Mouse (Mus musculus) E14TG2a.4 (cell line): ENCODE results near the gene Slamf6.

Source experiments
- H3K27me3 ChIP-seq: 2 replicates; pipeline ENCODE4 v1.6.1; 2014; ENCODE audit warnings: low read length, control low read depth; ENCODE audit not compliant: insufficient read depth
- H3K36me3 ChIP-seq: 2 replicates; pipeline ENCODE4 v1.6.1; 2014; ENCODE audit warnings: low read length, control low read depth; ENCODE audit not compliant: insufficient read depth
- H3K4me1 ChIP-seq: replicated peaks from 2 replicates; pipeline ENCODE4 v1.6.1; 2014; ENCODE audit warnings: low read depth, low read length, control low read depth
- H3K4me3 ChIP-seq: replicated peaks from 2 replicates; pipeline ENCODE4 v1.5.1; 2014; ENCODE audit warnings: mild to moderate bottlenecking, low read length
- H3K9me3 ChIP-seq: 2 replicates; pipeline ENCODE4 v1.6.1; 2014; ENCODE audit warnings: low read length, control low read depth
- CTCF ChIP-seq: conservative IDR thresholded peaks from 2 replicates; pipeline ENCODE4 v1.5.1; 2014; ENCODE audit warnings: low read length
- NANOG ChIP-seq: IDR thresholded peaks from 2 replicates; pipeline ENCODE4 v1.6.1; 2014; ENCODE audit warnings: borderline replicate concordance, low read length, mixed read lengths
- POU5F1 ChIP-seq: IDR thresholded peaks from 2 replicates; pipeline ENCODE4 v1.6.1; 2014; ENCODE audit warnings: low read length, borderline replicate concordance

The Slamf6 gene

DNA sequence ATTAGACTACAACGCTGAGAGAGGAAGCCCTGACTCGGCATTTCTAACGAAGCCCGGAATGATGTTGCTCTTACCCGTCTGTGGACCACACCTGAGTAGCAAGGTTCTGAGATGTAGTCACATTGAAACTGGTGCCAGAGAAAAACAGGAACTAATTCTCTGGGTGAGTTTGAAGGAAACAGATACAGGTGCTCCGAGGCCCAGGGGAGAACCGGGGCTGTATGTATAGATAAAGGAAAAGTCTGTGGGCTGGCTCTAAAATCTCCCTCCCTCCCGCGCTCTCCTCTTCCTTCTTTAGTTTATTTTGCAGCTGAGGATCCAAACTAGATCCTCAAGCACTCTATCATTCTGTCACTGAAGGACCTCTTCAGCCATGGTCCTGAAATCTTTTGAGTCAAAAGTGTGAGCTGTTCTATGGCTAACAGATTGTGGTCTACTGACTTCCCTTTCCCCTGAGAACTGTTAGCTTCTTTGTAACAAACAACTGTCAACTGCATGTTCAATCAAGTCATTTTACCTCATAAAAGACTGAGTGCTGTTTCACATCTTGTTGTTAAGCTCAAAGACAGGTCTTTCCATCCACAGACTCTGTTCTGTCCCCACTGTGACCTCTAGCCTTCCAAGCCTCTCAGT is 3.8 kb downstream of the Slamf6 start:
- TF ChIP-seq POU5F1, result no peak
- no peak for TF ChIP-seq NANOG
- TF ChIP-seq CTCF, result no peak
- H3K36me3 ChIP-seq, result no peaks in the 10 kb centered on the region
- H3K4me3 ChIP-seq, result no peak overlapping the region
- H3K9me3 ChIP-seq, result no peaks in the 10 kb centered on the region
- H3K27me3 ChIP-seq, result no peaks in the 10 kb centered on the region
- no peaks in the 10 kb centered on the region for H3K4me1 ChIP-seq

DNA sequence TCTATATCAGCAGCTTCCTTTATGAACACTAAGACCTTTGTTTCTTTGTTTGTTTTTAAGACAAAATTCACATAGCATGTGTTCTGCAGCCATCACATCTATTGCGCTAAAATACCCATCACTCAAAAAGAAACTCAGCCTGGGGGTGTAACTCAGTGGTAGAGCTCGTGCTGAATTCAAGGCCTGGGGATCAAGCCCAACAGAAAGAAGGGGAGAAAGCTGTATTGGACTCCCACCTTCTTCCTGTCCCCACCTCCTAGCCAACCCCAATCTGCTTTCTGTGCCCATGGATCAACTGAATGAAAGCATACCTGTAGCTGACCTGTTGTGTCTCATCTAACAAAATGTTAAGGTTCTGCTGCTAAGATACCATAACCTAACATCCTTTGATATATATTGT is 4.3 kb downstream of the Slamf6 start:
- Histone ChIP-seq H3K27me3 (no peaks in the 10 kb centered on the region), H3K4me1 (no peaks in the 10 kb centered on the region), H3K9me3 (no peaks in the 10 kb centered on the region), H3K36me3 (no peaks in the 10 kb centered on the region), H3K4me3 (no peak overlapping the region)
- TF ChIP-seq POU5F1 (no peak), NANOG (no peak), CTCF (no peak)

DNA sequence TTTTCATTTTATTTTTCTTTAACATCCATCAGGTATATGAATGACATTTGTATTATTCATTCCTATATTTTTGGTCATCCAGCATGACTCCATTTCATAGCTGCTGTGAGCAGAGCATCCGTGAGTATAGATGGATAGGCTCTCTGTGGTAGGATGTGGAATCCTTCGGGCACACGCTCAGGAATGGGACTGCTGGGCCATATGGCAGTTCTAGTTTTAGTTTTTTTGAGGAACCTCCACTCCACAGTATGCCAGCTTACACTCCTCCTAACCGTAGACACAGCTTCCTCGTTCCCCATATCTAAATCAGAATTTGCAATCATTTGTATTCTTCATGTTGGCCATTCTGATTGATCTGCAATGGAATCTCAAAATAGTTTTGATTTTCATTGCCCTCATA is 5.5 kb downstream of the Slamf6 start:
- H3K27me3 ChIP-seq, result no peaks in the 10 kb centered on the region
- no peaks in the 10 kb centered on the region for H3K4me1 ChIP-seq
- TF ChIP-seq POU5F1, result no peak
- no peak for TF ChIP-seq CTCF
- TF ChIP-seq NANOG, result no peak
- no peaks in the 10 kb centered on the region for H3K36me3 ChIP-seq
- H3K4me3 ChIP-seq, result no peak overlapping the region
- no peaks in the 10 kb centered on the region for H3K9me3 ChIP-seq

DNA sequence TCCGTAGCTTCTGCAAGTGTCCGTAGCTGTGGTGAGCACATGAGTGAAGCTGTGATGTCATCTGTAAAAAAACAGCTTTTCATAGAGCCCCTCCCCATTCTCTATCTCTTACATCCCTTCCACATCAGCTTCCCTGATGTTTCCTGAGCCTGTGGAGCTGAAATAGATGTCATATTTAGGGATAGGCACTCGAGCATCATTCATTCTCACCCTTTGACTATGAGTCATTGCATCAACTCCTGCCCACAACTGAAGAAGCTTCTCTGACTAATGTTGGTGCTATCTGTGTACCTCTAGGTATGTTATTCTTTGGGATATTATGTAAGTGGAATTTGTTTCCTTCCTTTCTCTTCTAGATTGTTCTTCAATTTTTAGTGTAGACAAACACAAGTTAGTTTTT is 7.6 kb downstream of the Slamf6 start:
- no peaks in the 10 kb centered on the region for H3K9me3 ChIP-seq
- H3K36me3 ChIP-seq, result no peaks in the 10 kb centered on the region
- no peak overlapping the region for H3K4me3 ChIP-seq
- H3K27me3 ChIP-seq, result no peaks in the 10 kb centered on the region
- no peak for TF ChIP-seq CTCF
- no peak for TF ChIP-seq NANOG
- TF ChIP-seq POU5F1, result no peak
- no peaks in the 10 kb centered on the region for H3K4me1 ChIP-seq

DNA sequence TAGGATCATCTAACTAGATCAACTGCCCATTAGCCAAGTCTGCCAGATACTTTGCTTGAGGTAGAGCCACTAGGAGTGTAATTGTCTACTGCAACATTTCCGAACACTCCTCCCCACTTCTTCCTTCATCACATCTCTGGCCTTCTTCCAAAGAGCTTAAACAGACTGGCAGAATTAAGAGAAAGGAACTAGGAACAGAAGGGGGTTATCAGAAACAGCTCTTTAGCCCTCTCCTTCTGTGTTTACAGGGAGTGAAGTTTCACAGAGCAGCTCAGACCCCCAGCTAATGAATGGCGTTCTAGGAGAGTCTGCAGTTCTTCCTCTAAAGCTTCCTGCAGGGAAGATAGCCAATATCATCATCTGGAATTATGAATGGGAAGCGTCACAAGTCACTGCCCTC is 16.5 kb downstream of the Slamf6 start:
- Histone ChIP-seq H3K4me3 (no peak overlapping the region), H3K27me3 (no peaks in the 10 kb centered on the region), H3K4me1 (no peaks in the 10 kb centered on the region), H3K9me3 (peaks cover 17% of the 10 kb centered on the region), H3K36me3 (no peaks in the 10 kb centered on the region)
- TF ChIP-seq CTCF (no peak), NANOG (no peak), POU5F1 (no peak)

DNA sequence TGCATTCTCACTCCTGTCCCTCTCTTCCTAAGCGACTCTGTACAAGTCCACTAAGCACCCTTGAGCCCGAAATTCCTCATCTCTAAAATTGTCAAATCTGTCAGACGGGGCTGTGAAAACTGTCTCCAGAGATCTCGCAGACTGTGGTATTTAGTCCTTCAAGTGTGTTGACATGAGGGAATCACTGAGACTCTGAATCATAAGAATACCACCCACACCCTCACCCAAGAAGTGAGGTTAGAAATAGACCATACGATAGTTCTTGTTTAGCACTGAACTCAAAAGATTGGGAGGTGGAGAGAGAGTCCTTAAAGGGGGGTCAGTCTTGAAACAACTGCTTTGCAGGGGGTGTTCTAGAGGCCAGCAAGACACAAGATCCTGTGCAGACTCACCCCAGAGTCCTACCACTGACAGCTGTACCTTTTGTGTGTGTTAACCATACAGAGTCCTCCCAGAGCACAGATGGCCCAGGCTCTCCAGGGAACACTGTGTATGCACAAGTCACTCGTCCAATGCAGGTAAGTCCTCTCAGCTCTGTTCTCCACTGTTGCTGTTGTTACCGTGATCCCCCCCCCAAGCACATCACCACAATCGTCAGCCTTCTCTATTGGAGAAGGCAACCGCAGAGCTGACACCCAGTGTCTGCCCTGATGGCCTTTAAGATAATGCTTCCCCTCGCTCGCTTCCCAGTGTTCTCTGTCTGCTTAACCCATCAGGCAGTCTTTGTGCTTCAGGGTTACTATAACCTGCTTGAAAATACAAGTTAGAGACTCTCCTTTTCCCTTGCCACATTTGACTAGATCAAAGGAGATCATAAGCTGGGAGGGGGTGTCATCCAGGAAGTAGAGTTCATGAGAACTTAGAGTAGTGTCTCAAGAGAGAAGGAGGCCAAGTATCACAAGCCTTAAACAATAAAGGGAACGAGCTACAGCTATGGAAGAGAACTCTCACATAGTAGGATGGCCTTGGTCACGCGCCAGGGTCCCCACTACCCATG is 21.9 kb downstream of the Slamf6 start:
- no peaks in the 10 kb centered on the region for H3K36me3 ChIP-seq
- TF ChIP-seq CTCF (no peak), POU5F1 (no peak), NANOG (no peak)
- H3K4me1 ChIP-seq, result peaks cover 6% of the 10 kb centered on the region; the same call in 1 of the 2 replicates
- H3K4me3 ChIP-seq, result no peak overlapping the region
- no peaks in the 10 kb centered on the region for H3K27me3 ChIP-seq
- H3K9me3 ChIP-seq, result peaks cover 17% of the 10 kb centered on the region

DNA sequence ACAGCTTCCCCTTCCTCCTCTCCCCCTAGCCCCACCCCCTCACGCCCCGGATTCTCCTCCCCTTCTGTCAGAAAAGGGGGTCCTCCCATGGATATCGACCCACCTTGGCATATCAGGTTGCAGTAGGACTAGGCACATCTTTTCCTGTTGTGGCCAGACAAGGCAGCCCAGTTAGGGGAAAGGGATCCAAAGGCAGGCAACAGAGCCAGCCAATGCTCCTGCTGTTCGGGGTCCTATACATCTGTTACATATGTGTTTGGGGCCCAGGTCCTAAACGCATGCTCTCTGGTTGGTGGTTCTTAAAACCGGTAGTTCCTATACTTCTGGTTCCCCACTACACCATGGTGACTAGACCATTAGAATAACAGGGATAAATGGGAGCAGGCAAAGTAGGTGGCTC is 23.3 kb downstream of the Slamf6 start:
- TF ChIP-seq CTCF, result no peak
- no peak for TF ChIP-seq NANOG
- TF ChIP-seq POU5F1, result no peak
- Histone ChIP-seq H3K36me3 (no peaks in the 10 kb centered on the region), H3K27me3 (no peaks in the 10 kb centered on the region)

DNA sequence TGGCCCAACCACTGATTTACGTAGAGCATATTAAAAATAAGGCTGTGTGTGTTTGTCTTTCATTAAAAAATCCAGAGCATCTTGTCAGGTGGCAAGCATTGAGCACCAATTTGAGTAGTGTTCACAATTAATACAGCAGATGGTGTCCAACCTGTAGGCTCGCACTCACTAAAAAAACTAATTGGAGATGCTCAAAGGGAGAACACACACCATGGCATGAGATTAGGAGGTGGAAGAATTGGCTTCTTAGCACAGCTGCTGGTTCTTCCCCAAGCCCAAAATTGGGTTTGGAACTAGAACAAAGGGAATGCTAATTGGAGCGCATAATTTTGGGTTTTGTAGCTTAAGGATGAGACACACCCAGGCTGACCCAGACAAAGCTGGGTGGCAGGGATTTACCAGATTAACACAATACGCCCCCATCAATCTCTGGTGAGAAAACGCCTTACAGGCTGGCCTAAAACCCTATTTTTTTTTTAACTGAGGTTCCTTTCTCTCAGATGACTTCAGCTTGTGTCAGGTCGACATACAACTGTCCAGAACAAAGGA is 29.2 kb downstream of the Slamf6 start:
- peaks cover 31% of the 10 kb centered on the region for H3K4me1 ChIP-seq
- no peaks in the 10 kb centered on the region for H3K27me3 ChIP-seq
- no peaks in the 10 kb centered on the region for H3K36me3 ChIP-seq
- H3K9me3 ChIP-seq, result peaks cover 7% of the 10 kb centered on the region
- no peak for TF ChIP-seq POU5F1
- no peak overlapping the region for H3K4me3 ChIP-seq

More for the DNA sequence above, 23.3 kb downstream of the Slamf6 start:
- peaks cover 6% of the 10 kb centered on the region; the same call in 1 of the 2 replicates for H3K4me1 ChIP-seq
- H3K9me3 ChIP-seq, result peaks cover 17% of the 10 kb centered on the region
- H3K4me3 ChIP-seq, result no peak overlapping the region
